27 mouse cellular contexts compared by ENCODE assay signal in genomic region chr2:124126853-124127252, GRCm38 (mm10). TPM values are rescaled to one million over a fixed set of nuclear protein-coding genes. Genes with fewer than 3 reads are reported as not detected.
DNase-seq lines count a peak whose midpoint lies in the region; ATAC-seq and TF ChIP-seq lines count a peak whose summit lies in the region.
"Had no signal": no experiment of that assay in that cellular context is flagged by ENCODE, and none has a peak within 500 bp of the region (broad histone marks: within the 10 kb centered on the region; RNA-seq: fewer than 3 reads in every experiment).

No protein-coding gene starts in this region.

- ATAC-seq in heart, embryonic 13.5 days (ENCODE audit: extremely low read depth, insufficient number of reproducible peaks, low FRiP score, low TSS enrichment), result no peak
- ATAC-seq in lung, embryonic 14.5 days (ENCODE audit: insufficient read depth), result peak; percentile 80; the same call in 1 of the 2 replicates
- ATAC-seq in megakaryocyte-erythroid progenitor cell, adult 5-6 weeks (replicated peaks; ENCODE audit: low FRiP score, low TSS enrichment, poor library complexity, severe bottlenecking), result no peak
- ATAC-seq: forebrain, embryonic 16.5 days; inflammation-experienced regulatory T-cells, adult 6 months; liver, postnatal 0 days had no signal

- no peak overlapping the region for H3K4me3 ChIP-seq in heart, embryonic 13.5 days
- H3K4me3 ChIP-seq in lung, embryonic 14.5 days (ENCODE audit: low read depth, low read length), result no peak overlapping the region
- H3K4me3 ChIP-seq: forebrain, embryonic 10.5 days; gastrocnemius, adult 2 months; left cerebral cortex, adult 2 months; limb, embryonic 12.5 days; midbrain, embryonic 10.5 days; neural tube, embryonic 15.5 days had no signal

- H3K27me3 ChIP-seq in heart, embryonic 13.5 days (replicated peaks), result no peaks in the 10 kb centered on the region
- H3K27me3 ChIP-seq in lung, embryonic 14.5 days (ENCODE audit: insufficient read depth, low read length), result no peaks in the 10 kb centered on the region
- H3K27me3 ChIP-seq: limb, embryonic 12.5 days; neural tube, embryonic 15.5 days had no signal

- peak overlapping the region; percentile 80 for H3K27ac ChIP-seq in heart, embryonic 13.5 days (replicated peaks)
- no peak overlapping the region for H3K27ac ChIP-seq in lung, embryonic 14.5 days (ENCODE audit: low read depth)
- H3K27ac ChIP-seq: forebrain, embryonic 10.5 days; gastrocnemius, adult 2 months; hindbrain, embryonic 14.5 days; left cerebral cortex, adult 2 months; limb, embryonic 12.5 days; macrophage; midbrain, embryonic 10.5 days; neural tube, embryonic 15.5 days had no signal

- no peaks in the 10 kb centered on the region for H3K9me3 ChIP-seq in heart, embryonic 13.5 days
- H3K9me3 ChIP-seq in lung, embryonic 14.5 days (ENCODE audit: low read depth, low read length), result no peaks in the 10 kb centered on the region
- H3K9me3 ChIP-seq: forebrain, embryonic 10.5 days; limb, embryonic 12.5 days; midbrain, embryonic 10.5 days; neural tube, embryonic 15.5 days had no signal

- TF ChIP-seq CTCF in lung, embryonic 14.5 days (IDR thresholded peaks at IDR 0.05; ENCODE audit: low read depth), result no peak

- H3K9ac ChIP-seq in heart, embryonic 13.5 days, result no peak overlapping the region
- H3K9ac ChIP-seq in lung, embryonic 14.5 days, result no peak overlapping the region
- H3K9ac ChIP-seq: hindbrain, embryonic 14.5 days; limb, embryonic 12.5 days; liver, postnatal 0 days; neural tube, embryonic 15.5 days had no signal

- DNase-seq in heart, adult 8-10 months (ENCODE audit: low spot score), result no peak
- DNase-seq in lung, embryonic 14.5 days, result peak; percentile 64
- no peak for DNase-seq in lung, postnatal 36 days
- peak; percentile 69 for DNase-seq in brain, adult 2 months (ENCODE audit: low read depth, low spot score)
- peak; percentile 8 to 23 for DNase-seq in left cerebral cortex, adult 9 months (ENCODE audit: low spot score in 2 of 2)
- DNase-seq: adrenal gland, adult 8-10 months; cerebellum, adult 18-20 months; cerebellum, postnatal 14 days; gastrocnemius, adult 2 months; kidney, adult 18-20 months; kidney, postnatal 4 days; liver, postnatal 0 days; spleen, adult 18-20 months; thymus, postnatal 14 days had no signal

- 14% methylated on average over 3 of the region's 3 CpGs for WGBS in heart, embryonic 13.5 days
- WGBS in lung, embryonic 14.5 days, result 12% methylated on average over 3 of the region's 3 CpGs

- no peaks in the 10 kb centered on the region for H3K36me3 ChIP-seq in heart, embryonic 13.5 days
- no peaks in the 10 kb centered on the region for H3K36me3 ChIP-seq in lung, embryonic 14.5 days (ENCODE audit: insufficient read depth)
- H3K36me3 ChIP-seq: forebrain, embryonic 10.5 days; limb, embryonic 12.5 days; midbrain, embryonic 10.5 days; neural tube, embryonic 15.5 days had no signal

- H3K4me2 ChIP-seq in heart, embryonic 13.5 days, result no peak overlapping the region
- H3K4me2 ChIP-seq in lung, embryonic 14.5 days, result no peak overlapping the region
- H3K4me2 ChIP-seq: hindbrain, embryonic 14.5 days; limb, embryonic 12.5 days; liver, embryonic 11.5 days; neural tube, embryonic 15.5 days had no signal

- H3K4me1 ChIP-seq in heart, embryonic 13.5 days, result peaks cover 28% of the 10 kb centered on the region
- H3K4me1 ChIP-seq in lung, embryonic 14.5 days (ENCODE audit: insufficient read depth), result peaks cover 3% of the 10 kb centered on the region; the same call in 1 of the 2 replicates
- H3K4me1 ChIP-seq: forebrain, embryonic 10.5 days; limb, embryonic 12.5 days; midbrain, embryonic 10.5 days had no signal

RNA-seq across cellular contexts. Expression of gene Sema6d, which starts 37.1 kb away (rescaled TPM):
- polyA plus RNA-seq in heart, embryonic 13.5 days (2015; fragmentation: Nextera tagmentation; extraction: Ambion mirVana), result 18.6 and 18.8 TPM in 2 replicates
- total RNA-seq in heart, adult 8-10 months (2022), result 10 to 100 TPM; 15.2 to 21.4 (median 15.9) TPM
- polyA plus RNA-seq in lung, embryonic 14.5 days (2014; fragmentation: Nextera tagmentation; extraction: Ambion mirVana), result 24.4 and 26.7 TPM in 2 replicates
- total RNA-seq in megakaryocyte-erythroid progenitor cell, adult 5-6 weeks (2014; fragmentation: Nextera tagmentation), result not detected in 2 replicates
- not detected in 2 replicates for total RNA-seq in megakaryocyte-erythroid progenitor cell, adult 5-6 weeks (2017)
- total RNA-seq: MEL had no signal

Comparison
In these comparisons a context has a peak if more than half of its experiments do, and no peak if none do; other contexts are left out.
1. DNase-seq: peak in lung, embryonic 14.5 days (single experiment), brain, adult 2 months (single experiment) and left cerebral cortex, adult 9 months (2 of 2); none in heart, adult 8-10 months (single experiment) and lung, postnatal 36 days (single experiment).
2. RNA of gene Sema6d, which starts 37.1 kb away (total RNA-seq): 15.2 to 21.4 TPM in heart, adult 8-10 months; not detected in megakaryocyte-erythroid progenitor cell, adult 5-6 weeks; every median in the first group is over 10 times any median in the second.